Comparison of ENCODE assay signal across 25 mouse cellular contexts in the genomic region with DNA sequence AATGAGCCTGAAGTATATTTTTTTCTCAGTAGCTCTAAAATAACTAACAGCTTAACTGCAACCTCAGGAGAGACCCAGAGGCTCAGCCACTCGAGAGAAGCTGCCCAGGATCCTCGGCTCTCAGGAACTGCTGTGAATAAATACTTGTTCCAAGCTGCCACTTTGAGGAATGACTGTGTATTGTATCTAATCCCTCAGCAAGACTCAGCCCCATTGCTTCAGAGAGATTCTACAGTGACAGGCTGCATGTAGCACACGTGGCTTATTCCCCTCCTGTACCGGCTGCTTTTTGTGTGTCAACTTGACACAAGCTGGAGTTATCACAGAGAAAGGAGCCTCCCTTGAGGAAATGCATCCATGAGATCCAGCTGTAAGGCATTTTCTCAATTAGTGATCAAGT.
A peak's percentile ranks its signal among the peaks of the same experiment; 100 is the strongest.
DNase-seq lines count a peak whose midpoint lies in the region; ATAC-seq and TF ChIP-seq lines count a peak whose summit lies in the region.
"Had no signal": no experiment of that assay in that cellular context is flagged by ENCODE, and none has a peak within 500 bp of the region (broad histone marks: within the 10 kb centered on the region; RNA-seq: fewer than 3 reads in every experiment).

No protein-coding gene starts in this region.

- no peaks in the 10 kb centered on the region for H3K27me3 ChIP-seq in intestine, embryonic 14.5 days (replicated peaks; ENCODE audit: control insufficient read depth, insufficient read depth, low read length)
- H3K27me3 ChIP-seq in intestine, postnatal 0 days (replicated peaks; ENCODE audit: control insufficient read depth, insufficient read depth, low read length): no peaks in the 10 kb centered on the region
- no peaks in the 10 kb centered on the region for H3K27me3 ChIP-seq in stomach, embryonic 16.5 days (ENCODE audit: control insufficient read depth, insufficient read depth, low read length)
- H3K27me3 ChIP-seq: embryonic facial prominence, embryonic 13.5 days; forebrain, embryonic 13.5 days had no signal

- no peak overlapping the region for H3K27ac ChIP-seq in intestine, embryonic 14.5 days (ENCODE audit: low read depth)
- no peak overlapping the region for H3K27ac ChIP-seq in intestine, postnatal 0 days (ENCODE audit: low read depth, low read length)
- no peak overlapping the region; the same call in 1 of the 2 replicates for H3K27ac ChIP-seq in stomach, embryonic 16.5 days (ENCODE audit: low read length)
- H3K27ac ChIP-seq: embryonic facial prominence, embryonic 10.5 days; embryonic facial prominence, embryonic 13.5 days; forebrain, embryonic 13.5 days; heart, adult 2 months; hindbrain, embryonic 13.5 days; hindbrain, postnatal 0 days had no signal

- no peak for TF ChIP-seq CTCF in intestine, postnatal 0 days (IDR thresholded peaks at IDR 0.05; ENCODE audit: low read depth)

- H3K4me3 ChIP-seq in intestine, embryonic 14.5 days (ENCODE audit: low read depth, low read length): no peak overlapping the region
- no peak overlapping the region for H3K4me3 ChIP-seq in intestine, postnatal 0 days (ENCODE audit: low read depth, low read length)
- no peak overlapping the region for H3K4me3 ChIP-seq in stomach, embryonic 16.5 days (replicated peaks; ENCODE audit: low read length)
- H3K4me3 ChIP-seq: embryonic facial prominence, embryonic 10.5 days; embryonic facial prominence, embryonic 13.5 days; erythroblast, embryonic 14.5 days; forebrain, embryonic 13.5 days; heart, adult 2 months; hindbrain, embryonic 13.5 days had no signal

- WGBS in intestine, embryonic 14.5 days: 22% methylated on average over 4 of the region's 4 CpGs
- WGBS in intestine, postnatal 0 days: 64% methylated on average over 4 of the region's 4 CpGs
- WGBS in stomach, embryonic 16.5 days: 27% methylated on average over 4 of the region's 4 CpGs

- DNase-seq in frontal cortex, adult 2 months (ENCODE audit: extremely low spot score in 1 of 2, low spot score in 1 of 2): no peak
- DNase-seq in intestine, embryonic 14.5 days (ENCODE audit: low spot score): no peak
- no peak for DNase-seq in layer of hippocampus, postnatal 14 days (ENCODE audit: low spot score in 2 of 2)
- DNase-seq in left cerebral cortex, adult 9 months (ENCODE audit: low spot score in 2 of 2): no peak
- DNase-seq: adrenal gland, adult 8-10 months; adrenal gland, postnatal 25 days; cerebellum, adult 11-12 months; cerebellum, adult 8-10 months; cerebellum, postnatal 10 days; cerebellum, postnatal 36 days; embryo, embryonic 11 days; gastrocnemius, postnatal 25 days; heart, adult 2 months had no signal

- no peaks in the 10 kb centered on the region for H3K36me3 ChIP-seq in intestine, embryonic 14.5 days (ENCODE audit: control insufficient read depth, insufficient read depth, low read length)
- H3K36me3 ChIP-seq in intestine, postnatal 0 days (ENCODE audit: control insufficient read depth, insufficient read depth): no peaks in the 10 kb centered on the region
- H3K36me3 ChIP-seq in stomach, embryonic 16.5 days (ENCODE audit: control insufficient read depth, insufficient read depth, low read length): no peaks in the 10 kb centered on the region
- H3K36me3 ChIP-seq: embryonic facial prominence, embryonic 10.5 days; embryonic facial prominence, embryonic 13.5 days; hindbrain, embryonic 13.5 days had no signal

- peaks cover 18% of the 10 kb centered on the region for H3K4me1 ChIP-seq in intestine, embryonic 14.5 days (replicated peaks; ENCODE audit: control insufficient read depth, insufficient read depth, low read length)
- no peaks in the 10 kb centered on the region for H3K4me1 ChIP-seq in intestine, postnatal 0 days (replicated peaks; ENCODE audit: control insufficient read depth, insufficient read depth, low read length)
- H3K4me1 ChIP-seq in stomach, embryonic 16.5 days (ENCODE audit: control insufficient read depth, insufficient read depth, low read length): no peaks in the 10 kb centered on the region; the same call in none of the 2 replicates

- no peak overlapping the region for H3K9ac ChIP-seq in intestine, embryonic 14.5 days (ENCODE audit: low read length)
- no peak overlapping the region for H3K9ac ChIP-seq in intestine, postnatal 0 days (ENCODE audit: low read depth, low read length)
- no peak overlapping the region for H3K9ac ChIP-seq in stomach, embryonic 16.5 days (ENCODE audit: low read length)
- H3K9ac ChIP-seq: embryonic facial prominence, embryonic 13.5 days; forebrain, embryonic 13.5 days; hindbrain, embryonic 13.5 days had no signal

- no peaks in the 10 kb centered on the region for H3K9me3 ChIP-seq in intestine, embryonic 14.5 days (ENCODE audit: control insufficient read depth, low read length)
- H3K9me3 ChIP-seq in intestine, postnatal 0 days (ENCODE audit: control insufficient read depth): no peaks in the 10 kb centered on the region
- no peaks in the 10 kb centered on the region for H3K9me3 ChIP-seq in stomach, embryonic 16.5 days (replicated peaks; ENCODE audit: control insufficient read depth, low read length)
- H3K9me3 ChIP-seq: embryonic facial prominence, embryonic 10.5 days; embryonic facial prominence, embryonic 13.5 days; forebrain, embryonic 13.5 days; hindbrain, embryonic 13.5 days had no signal

- 0 out of 2 replicates have a peak, but pooled peaks have one; percentile 15 for ATAC-seq in frontal cortex, adult (ENCODE audit: low TSS enrichment)
- ATAC-seq in intestine, embryonic 14.5 days (replicated peaks; ENCODE audit: low FRiP score, low TSS enrichment, low read depth): peak; percentile 58; the same call in 1 of the 2 replicates
- ATAC-seq in intestine, postnatal 0 days: no peak
- peak; percentile 86 for ATAC-seq in stomach, embryonic 16.5 days (ENCODE audit: insufficient read depth, low FRiP score)
- ATAC-seq: activated CD4-positive, CD25-positive, alpha-beta regulatory T cell, adult 4 months; forebrain, embryonic 13.5 days; forebrain, embryonic 16.5 days; hindbrain, postnatal 0 days had no signal

- H3K4me2 ChIP-seq in intestine, embryonic 14.5 days (ENCODE audit: low read length): no peak overlapping the region
- H3K4me2 ChIP-seq in intestine, postnatal 0 days (replicated peaks; ENCODE audit: low read depth): no peak overlapping the region
- no peak overlapping the region for H3K4me2 ChIP-seq in stomach, embryonic 16.5 days (ENCODE audit: low read depth, low read length)
- H3K4me2 ChIP-seq: embryonic facial prominence, embryonic 13.5 days; forebrain, embryonic 13.5 days; heart, embryonic 11.5 days; hindbrain, embryonic 13.5 days had no signal
